In genomic region chr6:82603665-82604064, GRCm38 (mm10) we compare ENCODE assay signal across 8 mouse cellular contexts.
DNase-seq lines count a peak whose midpoint lies in the region; ATAC-seq and TF ChIP-seq lines count a peak whose summit lies in the region.

No protein-coding gene starts in this region.

- no peaks in the 10 kb centered on the region for H3K4me1 ChIP-seq in embryonic facial prominence, embryonic 14.5 days (ENCODE audit: control insufficient read depth, insufficient read depth, low read length)
- no peaks in the 10 kb centered on the region for H3K4me1 ChIP-seq in kidney, embryonic 15.5 days
- no peaks in the 10 kb centered on the region for H3K4me1 ChIP-seq in lung, embryonic 14.5 days (ENCODE audit: insufficient read depth)

- no peak overlapping the region for H3K27ac ChIP-seq in embryonic facial prominence, embryonic 14.5 days (replicated peaks; ENCODE audit: low read depth, low read length)
- H3K27ac ChIP-seq in kidney, embryonic 15.5 days, result no peak overlapping the region
- H3K27ac ChIP-seq in lung, embryonic 14.5 days (ENCODE audit: low read depth), result no peak overlapping the region

- peak; percentile 13 for DNase-seq in ovary, postnatal 36 days (ENCODE audit: low spot score)
- DNase-seq in ovary, adult 18-20 months (ENCODE audit: low spot score), result no peak
- DNase-seq in adrenal gland, postnatal 14 days, result peak; percentile 54
- DNase-seq in embryonic facial prominence, embryonic 14.5 days (ENCODE audit: low spot score), result peak; percentile 54
- DNase-seq in lung, embryonic 14.5 days, result peak; percentile 62
- peak; percentile 53 for DNase-seq in right cerebral cortex, postnatal 25 days
- DNase-seq in gastrocnemius, postnatal 25 days, result no peak

- H3K9ac ChIP-seq in embryonic facial prominence, embryonic 14.5 days (ENCODE audit: low read depth, low read length), result no peak overlapping the region
- H3K9ac ChIP-seq in kidney, embryonic 15.5 days, result no peak overlapping the region
- H3K9ac ChIP-seq in lung, embryonic 14.5 days, result no peak overlapping the region

- H3K36me3 ChIP-seq in embryonic facial prominence, embryonic 14.5 days (ENCODE audit: control insufficient read depth, insufficient read depth, low read length), result no peaks in the 10 kb centered on the region
- H3K36me3 ChIP-seq in kidney, embryonic 15.5 days, result no peaks in the 10 kb centered on the region
- no peaks in the 10 kb centered on the region for H3K36me3 ChIP-seq in lung, embryonic 14.5 days (ENCODE audit: insufficient read depth)

- peak; percentile 80 for TF ChIP-seq CTCF in lung, embryonic 14.5 days (IDR thresholded peaks at IDR 0.05; ENCODE audit: low read depth)

- H3K27me3 ChIP-seq in embryonic facial prominence, embryonic 14.5 days (replicated peaks; ENCODE audit: control insufficient read depth, insufficient read depth, low read length), result no peaks in the 10 kb centered on the region
- no peaks in the 10 kb centered on the region for H3K27me3 ChIP-seq in kidney, embryonic 15.5 days
- no peaks in the 10 kb centered on the region for H3K27me3 ChIP-seq in lung, embryonic 14.5 days (ENCODE audit: insufficient read depth, low read length)

- no peak overlapping the region for H3K4me2 ChIP-seq in embryonic facial prominence, embryonic 14.5 days (ENCODE audit: low read depth, low read length)
- H3K4me2 ChIP-seq in kidney, embryonic 15.5 days, result no peak overlapping the region
- H3K4me2 ChIP-seq in lung, embryonic 14.5 days, result no peak overlapping the region

- no peaks in the 10 kb centered on the region for H3K9me3 ChIP-seq in embryonic facial prominence, embryonic 14.5 days (ENCODE audit: control insufficient read depth, low read length)
- H3K9me3 ChIP-seq in kidney, embryonic 15.5 days (replicated peaks), result no peaks in the 10 kb centered on the region
- no peaks in the 10 kb centered on the region for H3K9me3 ChIP-seq in lung, embryonic 14.5 days (ENCODE audit: low read depth, low read length)

- 45% methylated on average over 2 of the region's 2 CpGs for WGBS in embryonic facial prominence, embryonic 14.5 days
- WGBS in kidney, embryonic 15.5 days, result 30% methylated on average over 2 of the region's 2 CpGs
- WGBS in lung, embryonic 14.5 days, result 32% methylated on average over 2 of the region's 2 CpGs

- no peak overlapping the region for H3K4me3 ChIP-seq in embryonic facial prominence, embryonic 14.5 days (ENCODE audit: low read depth, low read length)
- H3K4me3 ChIP-seq in kidney, embryonic 15.5 days (replicated peaks), result no peak overlapping the region
- no peak overlapping the region for H3K4me3 ChIP-seq in lung, embryonic 14.5 days (ENCODE audit: low read depth, low read length)

- ATAC-seq in embryonic facial prominence, embryonic 14.5 days (ENCODE audit: low read depth), result peak; percentile 70; the same call in 1 of the 2 replicates
- peak; percentile 54 for ATAC-seq in kidney, embryonic 15.5 days (replicated peaks; ENCODE audit: low FRiP score)
- ATAC-seq in lung, embryonic 14.5 days (ENCODE audit: insufficient read depth), result 0 out of 2 replicates have a peak, but pooled peaks have one; percentile 44

Comparison
In these comparisons a context has a peak if more than half of its experiments do, and no peak if none do; other contexts are left out.
1. DNase-seq: peak in ovary, postnatal 36 days (single experiment), adrenal gland, postnatal 14 days (single experiment), embryonic facial prominence, embryonic 14.5 days (single experiment), lung, embryonic 14.5 days (single experiment) and right cerebral cortex, postnatal 25 days (single experiment); none in ovary, adult 18-20 months (single experiment) and gastrocnemius, postnatal 25 days (single experiment).
2. Peak in every context shown above with its lines, with median percentiles within 50 percentile points of each other: ATAC-seq.